Mouse (Mus musculus) bone marrow macrophage, adult 2 months (primary cell): ENCODE measurements around the gene Capzb.

ENCODE experiments used
- CTCF ChIP-seq: IDR thresholded peaks from 2 replicates; pipeline ENCODE4 v1.5.1; 2012; ENCODE audit warnings: low read depth, mild to moderate bottlenecking, low read length, moderate library complexity
- POLR2A ChIP-seq: IDR thresholded peaks from 2 replicates; pipeline ENCODE4 v1.6.1; 2012; ENCODE audit warnings: mild to moderate bottlenecking, low read depth, low read length, borderline replicate concordance

DNA sequence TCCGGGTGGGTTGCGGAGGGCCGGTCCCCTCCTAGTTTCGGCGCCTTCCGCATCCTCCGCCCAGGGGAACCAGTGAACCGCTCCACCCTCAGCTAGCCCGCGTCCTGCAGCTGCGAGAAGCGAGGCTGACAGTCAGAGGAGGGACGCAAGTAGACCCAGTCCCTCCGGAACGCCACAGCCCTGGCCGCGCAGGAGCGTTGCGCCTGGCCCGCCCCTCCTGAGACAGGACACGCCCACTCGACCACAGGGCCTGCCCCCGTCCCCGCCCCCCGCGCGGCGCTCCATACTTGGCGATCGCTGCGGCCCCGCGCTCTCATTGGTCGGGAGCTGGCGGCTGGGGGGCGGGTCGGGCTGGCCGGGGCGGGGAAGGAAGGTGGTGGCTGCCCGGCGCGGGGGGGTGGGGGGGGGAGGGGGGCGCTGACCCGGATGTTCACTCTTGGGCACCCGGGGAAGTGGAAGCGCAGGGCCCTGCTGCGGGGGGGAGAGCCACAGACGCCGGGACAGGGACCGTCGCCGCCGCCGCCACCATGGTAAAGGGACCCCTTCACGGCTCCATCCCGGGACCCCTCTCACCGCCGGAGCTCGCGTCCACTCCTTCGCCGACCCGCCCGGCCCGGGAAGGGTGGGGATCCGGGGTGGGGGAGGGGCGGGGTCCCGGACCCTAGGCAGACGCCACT, at the start of gene Capzb:
- TF ChIP-seq CTCF (no peak), POLR2A (no peak)
